Mouse (Mus musculus): ENCODE results near the gene Ass1. TPM values are rescaled to one million over a fixed set of nuclear protein-coding genes. Genes with fewer than 3 reads are reported as not detected.

Gene Ass1
- polyA plus RNA-seq, 1 experiment from 2014 or later: 10.4 TPM

DNA sequence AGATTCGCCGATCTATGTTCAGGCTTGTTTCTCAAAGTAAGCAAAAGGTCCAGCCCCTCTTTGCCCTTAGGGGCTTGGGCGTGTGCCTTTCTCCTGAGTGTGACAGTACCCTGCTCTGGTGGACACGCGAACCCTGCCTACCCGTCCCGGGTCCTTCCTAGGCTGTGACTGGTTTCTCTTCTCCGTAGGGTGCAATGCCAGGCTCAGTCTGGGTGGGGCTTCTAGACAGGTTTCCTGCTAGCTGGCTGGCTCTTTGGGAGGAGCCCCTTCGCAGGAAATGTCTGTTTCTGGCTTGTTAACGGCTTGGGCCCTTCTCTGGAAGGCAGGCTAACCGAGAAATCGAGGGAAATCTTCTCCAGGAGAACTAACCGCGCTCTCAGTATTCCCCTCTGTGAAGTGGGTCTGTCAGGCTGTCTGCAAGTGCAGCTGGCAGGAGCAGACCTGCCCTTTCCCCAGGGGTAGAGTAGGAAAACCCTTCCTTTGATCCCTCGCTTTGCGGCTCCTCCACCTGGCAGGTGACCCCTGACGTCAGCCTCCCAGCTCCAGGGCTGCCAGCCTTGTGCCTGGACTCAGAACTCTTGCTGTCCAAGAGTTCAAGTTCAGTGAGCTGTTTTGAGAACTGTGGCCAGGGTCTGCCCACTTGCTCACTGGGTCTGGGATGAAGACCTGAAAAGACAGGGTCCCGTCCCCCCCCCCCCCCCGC, 827 bp downstream of the Ass1 start:
- no peaks in the 10 kb centered on the region for H3K9me3 ChIP-seq
- peak overlapping the region; percentile 57 for H3K4me3 ChIP-seq
- no peaks in the 10 kb centered on the region for H3K36me3 ChIP-seq
- H3K4me2 ChIP-seq: peak overlapping the region; percentile 97
- peaks cover 47% of the 10 kb centered on the region for H3K27me3 ChIP-seq (replicated peaks)
- 8% methylated on average over 19 of the region's 19 CpGs for WGBS
- H3K4me1 ChIP-seq: peaks cover 21% of the 10 kb centered on the region
- no peak overlapping the region for H3K27ac ChIP-seq (replicated peaks)
- no peak for ATAC-seq (ENCODE audit: extremely low read depth, insufficient number of reproducible peaks, low FRiP score, low TSS enrichment)
- H3K9ac ChIP-seq: peak overlapping the region; percentile 79

DNA sequence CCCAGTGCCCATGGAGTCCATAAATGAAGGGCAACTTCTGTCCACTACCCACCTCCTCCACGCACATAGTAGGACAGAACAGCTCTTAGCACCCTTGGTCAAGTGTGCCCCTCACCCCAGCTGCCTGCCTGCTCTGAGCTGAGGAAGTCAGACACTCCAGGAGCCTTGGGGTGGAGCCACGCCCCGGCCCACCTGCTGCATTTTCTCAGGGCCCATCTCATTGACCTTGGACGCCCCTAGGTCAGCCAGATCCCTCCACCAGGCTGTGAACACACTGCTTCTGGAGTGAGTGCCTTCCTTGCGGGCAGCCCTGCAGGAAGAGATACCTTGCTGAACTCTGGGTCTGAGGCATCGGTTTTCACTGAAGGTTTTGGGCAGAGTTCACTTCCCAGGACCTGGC, 1.6 kb downstream of the Ass1 start:
- Histone ChIP-seq H3K9me3 (no peaks in the 10 kb centered on the region), H3K27me3 (replicated peaks) (peaks cover 47% of the 10 kb centered on the region), H3K36me3 (no peaks in the 10 kb centered on the region), H3K4me1 (peaks cover 24% of the 10 kb centered on the region), H3K27ac (replicated peaks) (no peak overlapping the region), H3K4me3 (no peak overlapping the region), H3K9ac (no peak overlapping the region), H3K4me2 (no peak overlapping the region)
- 54% methylated on average over 6 of the region's 6 CpGs for WGBS
- no peak for ATAC-seq (ENCODE audit: extremely low read depth, insufficient number of reproducible peaks, low FRiP score, low TSS enrichment)

DNA sequence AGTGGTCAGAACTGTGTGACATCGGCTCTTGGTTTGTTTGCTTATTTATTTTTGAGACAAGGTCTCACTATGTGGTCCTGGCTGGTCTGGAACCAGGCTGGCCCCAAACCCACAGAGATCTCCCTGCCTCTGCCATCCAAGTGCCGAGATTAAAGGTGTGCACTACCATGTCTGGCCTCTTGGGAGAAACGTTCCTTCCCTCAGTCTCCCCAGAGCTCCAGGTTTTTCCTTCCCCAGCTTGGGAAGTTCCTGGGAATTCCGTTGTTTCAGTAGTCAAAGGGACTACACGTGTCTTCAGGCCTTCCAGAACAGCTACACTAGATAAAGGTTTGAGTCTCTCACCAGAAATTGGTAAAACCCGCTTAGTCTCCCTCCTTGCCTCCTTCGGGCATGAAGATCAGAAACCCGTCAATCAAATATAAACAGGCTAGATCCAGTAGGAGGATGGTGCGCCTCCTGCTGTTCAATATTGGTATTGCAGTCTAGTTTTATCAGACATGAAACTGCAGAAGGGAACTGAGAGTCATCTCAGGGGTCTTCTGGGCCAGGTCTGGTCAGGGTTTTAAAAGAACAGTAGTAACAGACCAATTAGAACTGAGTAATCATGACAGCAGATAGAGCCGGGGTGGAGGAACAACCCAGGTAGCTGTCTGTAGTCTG, 2.5 kb downstream of the Ass1 start:
- ATAC-seq (ENCODE audit: extremely low read depth, insufficient number of reproducible peaks, low FRiP score, low TSS enrichment): no peak
- Histone ChIP-seq H3K36me3 (no peaks in the 10 kb centered on the region), H3K27me3 (replicated peaks) (peaks cover 47% of the 10 kb centered on the region), H3K4me1 (peaks cover 24% of the 10 kb centered on the region), H3K9me3 (no peaks in the 10 kb centered on the region), H3K27ac (replicated peaks) (no peak overlapping the region), H3K4me3 (no peak overlapping the region), H3K9ac (no peak overlapping the region), H3K4me2 (no peak overlapping the region)
- WGBS: 37% methylated on average over 10 of the region's 10 CpGs

DNA sequence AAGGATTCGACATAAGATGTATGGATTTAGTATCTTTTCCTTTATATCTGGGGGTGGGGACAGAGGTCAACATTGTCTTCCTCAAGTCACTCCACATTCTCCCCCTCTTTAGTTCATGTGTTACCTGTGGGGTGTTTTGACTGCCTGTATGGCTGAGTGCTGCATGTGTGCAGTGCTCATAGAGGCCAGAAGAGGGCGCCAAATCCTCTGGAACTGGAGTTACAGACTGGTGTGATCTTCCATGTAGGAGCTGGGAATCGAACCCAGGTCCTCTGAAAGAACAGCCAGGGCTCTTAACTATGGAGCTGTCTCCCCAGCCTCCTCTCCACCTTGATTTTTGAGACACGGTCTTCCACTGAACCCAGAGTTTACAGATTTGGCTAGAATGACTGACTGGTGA, 3.9 kb downstream of the Ass1 start:
- Histone ChIP-seq H3K4me3 (no peak overlapping the region), H3K27ac (replicated peaks) (no peak overlapping the region), H3K9ac (no peak overlapping the region), H3K4me1 (peaks cover 24% of the 10 kb centered on the region), H3K9me3 (no peaks in the 10 kb centered on the region), H3K36me3 (no peaks in the 10 kb centered on the region), H3K27me3 (replicated peaks) (peaks cover 40% of the 10 kb centered on the region), H3K4me2 (no peak overlapping the region)
- WGBS: 59% methylated on average over 4 of the region's 4 CpGs
- ATAC-seq (ENCODE audit: extremely low read depth, insufficient number of reproducible peaks, low FRiP score, low TSS enrichment): no peak

DNA sequence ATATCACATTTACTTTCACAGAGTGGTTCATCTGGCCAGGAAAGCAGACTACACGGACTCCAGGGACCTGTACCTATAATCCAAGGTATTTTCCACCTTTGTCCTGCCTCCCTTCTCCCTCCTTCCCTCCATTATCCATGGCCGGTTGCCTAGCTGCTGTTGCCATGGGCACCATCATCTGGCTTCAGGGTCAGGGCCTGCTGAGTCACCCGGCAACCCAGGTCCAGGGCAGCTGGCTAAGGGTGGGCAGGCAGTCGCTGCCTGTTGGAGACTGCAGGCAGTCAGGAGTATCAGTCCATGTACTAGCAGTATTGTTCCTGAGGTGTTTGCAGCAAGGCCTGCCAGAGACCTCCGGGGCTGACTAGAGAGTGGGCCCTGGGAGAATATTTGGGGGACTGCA, 4.7 kb downstream of the Ass1 start:
- Histone ChIP-seq H3K4me2 (no peak overlapping the region), H3K27ac (replicated peaks) (no peak overlapping the region), H3K36me3 (no peaks in the 10 kb centered on the region), H3K9ac (no peak overlapping the region), H3K4me1 (peaks cover 20% of the 10 kb centered on the region), H3K4me3 (no peak overlapping the region), H3K27me3 (replicated peaks) (peaks cover 40% of the 10 kb centered on the region), H3K9me3 (no peaks in the 10 kb centered on the region)
- ATAC-seq (ENCODE audit: extremely low read depth, insufficient number of reproducible peaks, low FRiP score, low TSS enrichment): no peak
- WGBS: 73% methylated on average over 5 of the region's 5 CpGs

DNA sequence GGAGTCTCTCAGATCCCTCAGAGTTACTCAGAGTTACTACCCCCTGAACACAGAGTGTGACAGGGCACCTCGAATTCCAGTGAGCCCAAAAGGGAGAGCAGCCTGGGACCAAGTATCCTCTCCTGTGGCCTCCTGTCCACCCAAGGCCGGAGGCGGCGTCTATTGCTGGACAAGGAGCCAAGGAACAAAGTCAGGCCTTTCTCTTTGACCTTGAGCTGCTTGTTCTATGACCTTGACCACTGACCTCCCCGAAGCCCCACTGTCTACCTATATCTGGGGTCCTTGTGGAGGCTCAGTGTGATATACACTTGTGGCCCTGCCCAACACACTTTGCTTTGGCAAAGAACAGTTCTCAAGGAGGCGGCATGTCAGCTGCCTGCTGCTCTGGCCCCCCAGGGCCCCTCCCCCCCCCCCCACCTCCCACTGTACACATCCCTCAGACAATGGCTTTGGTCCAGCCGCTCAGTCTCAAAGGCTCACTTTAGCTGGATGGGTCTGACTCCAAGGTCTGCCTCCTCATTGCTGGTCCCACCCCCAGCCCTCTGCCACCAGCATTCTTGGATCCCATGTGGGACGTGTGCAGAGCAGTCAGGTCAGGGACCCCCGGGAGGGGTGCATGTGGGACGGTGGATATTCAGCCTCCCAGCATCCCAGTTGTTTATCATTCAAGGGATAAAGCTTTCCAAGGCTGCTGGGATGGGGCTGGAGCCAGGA, 6.3 kb downstream of the Ass1 start:
- Histone ChIP-seq H3K4me2 (no peak overlapping the region), H3K36me3 (no peaks in the 10 kb centered on the region), H3K9ac (no peak overlapping the region), H3K4me1 (0 out of 2 replicates have a peak, but pooled peaks cover 6% of the 10 kb centered on the region), H3K27ac (replicated peaks) (no peak overlapping the region), H3K27me3 (replicated peaks) (peaks cover 39% of the 10 kb centered on the region), H3K9me3 (no peaks in the 10 kb centered on the region), H3K4me3 (no peak overlapping the region)
- 58% methylated on average over 10 of the region's 10 CpGs for WGBS
- ATAC-seq (ENCODE audit: extremely low read depth, insufficient number of reproducible peaks, low FRiP score, low TSS enrichment): no peak

DNA sequence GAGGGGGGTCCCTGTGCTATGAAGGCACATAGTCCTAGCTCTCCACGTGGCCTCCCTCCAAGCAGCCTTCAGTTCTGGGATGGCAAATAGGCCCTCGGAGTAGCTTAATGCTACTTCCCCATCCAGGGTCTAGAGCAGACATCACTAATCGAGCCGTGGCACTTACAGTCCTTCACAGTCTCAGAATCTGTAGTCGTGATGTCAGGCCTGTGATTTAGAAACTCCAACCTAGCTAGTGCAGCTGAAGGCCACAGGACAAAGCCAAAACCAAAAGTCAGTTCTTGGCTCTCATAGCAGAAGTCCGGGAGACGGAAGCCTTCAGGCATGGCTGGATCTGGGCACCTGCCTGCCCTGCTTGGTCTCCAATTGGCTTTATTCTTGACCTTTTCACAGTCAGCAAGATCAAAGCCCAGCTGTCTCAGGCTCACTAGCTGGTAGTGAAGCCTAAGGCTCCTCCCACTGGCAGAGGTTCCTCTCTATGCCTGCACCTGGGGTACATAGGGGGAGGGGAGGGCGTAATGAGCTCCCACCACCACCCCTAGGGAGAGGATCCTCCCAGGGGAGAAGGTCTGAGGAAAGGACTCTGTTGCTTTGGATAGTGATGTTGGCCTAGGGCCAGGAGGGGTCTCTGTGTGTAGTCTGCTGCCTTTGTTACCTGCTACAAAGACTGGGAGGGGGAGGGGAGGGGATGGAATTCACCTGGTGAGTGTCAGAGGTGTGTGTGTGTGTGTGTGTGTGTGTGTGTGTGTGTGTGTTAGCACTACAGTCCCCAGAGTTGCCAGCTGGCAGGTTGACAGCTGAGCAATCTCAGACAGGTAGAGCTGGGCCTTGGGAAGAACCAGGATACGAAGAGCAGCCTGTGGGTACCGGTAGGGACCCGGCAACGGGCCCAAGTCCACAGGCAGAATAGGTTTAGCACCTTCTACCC, 7.5 kb downstream of the Ass1 start:
- no peak overlapping the region for H3K4me3 ChIP-seq
- 76% methylated on average over 12 of the region's 12 CpGs for WGBS
- no peak overlapping the region for H3K27ac ChIP-seq (replicated peaks)
- H3K4me2 ChIP-seq: no peak overlapping the region
- H3K9ac ChIP-seq: no peak overlapping the region
- no peaks in the 10 kb centered on the region for H3K36me3 ChIP-seq
- H3K9me3 ChIP-seq: no peaks in the 10 kb centered on the region
- no peak for ATAC-seq (ENCODE audit: extremely low read depth, insufficient number of reproducible peaks, low FRiP score, low TSS enrichment)
- H3K4me1 ChIP-seq: 0 out of 2 replicates have a peak, but pooled peaks cover 3% of the 10 kb centered on the region
- H3K27me3 ChIP-seq (replicated peaks): peaks cover 39% of the 10 kb centered on the region

- ATAC-seq (ENCODE audit: extremely low read depth, insufficient number of reproducible peaks, low FRiP score, low TSS enrichment): no peak
- whole genome bisulfite sequencing: 26% methylated on average over 8 of the region's 8 CpGs
- Histone ChIP-seq H3K4me2 (no peak overlapping the region), H3K9me3 (no peaks in the 10 kb centered on the region), H3K27ac (replicated peaks) (no peak overlapping the region), H3K4me3 (no peak overlapping the region), H3K9ac (no peak overlapping the region), H3K36me3 (no peaks in the 10 kb centered on the region), H3K27me3 (replicated peaks) (peaks cover 67% of the 10 kb centered on the region), H3K4me1 (no peaks in the 10 kb centered on the region)
These were observed 13.0 kb downstream of the Ass1 start for GRCm38 (mm10) chr2:31482914-31483575.

- no peak for ATAC-seq (ENCODE audit: extremely low read depth, insufficient number of reproducible peaks, low FRiP score, low TSS enrichment)
- H3K36me3 ChIP-seq: no peaks in the 10 kb centered on the region
- H3K4me1 ChIP-seq: no peaks in the 10 kb centered on the region
- H3K9ac ChIP-seq: no peak overlapping the region
- H3K9me3 ChIP-seq: no peaks in the 10 kb centered on the region
- peaks cover 60% of the 10 kb centered on the region for H3K27me3 ChIP-seq (replicated peaks)
- 24% methylated on average over 5 of the region's 5 CpGs for WGBS
- no peak overlapping the region for H3K27ac ChIP-seq (replicated peaks)
- H3K4me3 ChIP-seq: no peak overlapping the region
- no peak overlapping the region for H3K4me2 ChIP-seq
These were observed 14.2 kb downstream of the Ass1 start for GRCm38 (mm10) chr2:31484187-31484586.

DNA sequence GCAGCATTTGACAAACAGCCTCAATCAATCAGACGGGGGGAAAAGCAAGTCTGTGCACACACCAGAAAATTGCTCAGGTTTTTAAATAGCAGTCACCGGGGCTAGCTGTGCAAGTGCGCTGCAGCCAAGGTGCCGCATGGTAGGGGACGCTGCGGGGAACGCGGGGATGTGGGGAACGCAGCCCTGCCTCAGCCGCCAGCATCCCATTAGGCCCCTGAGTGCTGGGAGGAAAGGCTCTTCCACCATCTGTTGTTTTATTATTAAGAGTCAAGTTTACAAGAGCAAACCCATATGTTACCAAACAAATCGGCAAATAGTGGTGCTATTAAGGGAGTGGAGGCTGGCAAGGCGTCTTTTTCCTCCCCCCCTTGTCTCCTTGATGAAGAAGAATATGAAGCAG, 19.2 kb downstream of the Ass1 start:
- Histone ChIP-seq H3K4me2 (no peak overlapping the region), H3K27me3 (replicated peaks) (peaks cover 37% of the 10 kb centered on the region)
- 58% methylated on average over 12 of the region's 12 CpGs for WGBS

More for the DNA sequence above, 19.2 kb downstream of the Ass1 start:
- Histone ChIP-seq H3K4me1 (no peaks in the 10 kb centered on the region), H3K4me3 (no peak overlapping the region), H3K9ac (no peak overlapping the region), H3K9me3 (no peaks in the 10 kb centered on the region), H3K27ac (replicated peaks) (no peak overlapping the region), H3K36me3 (no peaks in the 10 kb centered on the region)
- no peak for ATAC-seq (ENCODE audit: extremely low read depth, insufficient number of reproducible peaks, low FRiP score, low TSS enrichment)
